Mouse (Mus musculus) brain, embryonic 14.5 days (tissue): ENCODE results near the gene Lman1l.

Experiments used
- CTCF ChIP-seq: fragments of 200-500 bp; IDR thresholded peaks from 2 replicates; pipeline ENCODE4 v1.5.1; 2012; ENCODE audit warnings: inconsistent platforms, mild to moderate bottlenecking, moderate library complexity, borderline replicate concordance; ENCODE audit not compliant: insufficient read depth, insufficient read length; ENCODE audit errors: extremely low read depth
- POLR2A ChIP-seq: fragments of 200-500 bp; IDR thresholded peaks from 2 replicates; pipeline ENCODE4 v1.6.1; 2012; ENCODE audit warnings: mild to moderate bottlenecking, inconsistent platforms, borderline replicate concordance; ENCODE audit not compliant: poor library complexity, insufficient read depth, insufficient read length, severe bottlenecking; ENCODE audit errors: extremely low read depth

DNA sequence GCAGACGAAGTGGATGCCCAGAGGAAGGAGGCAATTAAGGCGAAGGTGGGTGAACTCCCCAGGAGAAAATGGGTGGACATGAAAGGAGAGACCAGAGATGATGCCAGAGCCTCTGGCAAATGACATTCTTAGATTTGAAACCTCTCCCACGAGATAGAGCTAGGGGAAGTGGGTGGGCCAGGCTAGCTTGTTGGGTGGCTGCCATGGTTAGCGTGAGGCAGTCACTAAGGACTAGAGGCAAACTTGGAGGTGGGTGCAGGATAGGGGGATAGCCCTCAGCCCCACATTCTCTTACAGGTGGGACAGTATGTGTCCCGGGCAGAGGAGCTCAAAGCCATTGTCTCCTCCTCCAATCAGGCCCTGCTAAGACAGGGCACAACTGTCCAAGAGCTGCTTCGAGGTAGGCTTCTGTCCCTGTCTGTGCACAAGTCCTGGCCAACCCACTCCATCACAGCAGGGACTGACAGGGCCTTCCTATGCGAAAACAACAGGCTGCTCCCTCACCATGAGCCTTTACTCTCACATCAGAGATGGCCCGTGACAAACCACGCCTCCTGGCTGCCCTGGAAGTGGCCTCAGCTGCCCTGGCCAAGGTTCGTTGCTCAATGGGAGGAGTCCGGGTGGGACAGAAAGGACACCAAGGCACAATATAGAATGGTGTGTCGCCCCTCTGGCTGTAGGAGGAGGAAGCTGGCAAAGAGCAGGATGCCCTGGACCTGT lies 27.0 kb downstream of the Lman1l start:
- TF ChIP-seq CTCF (no peak), POLR2A (no peak)
